In the genomic region with DNA sequence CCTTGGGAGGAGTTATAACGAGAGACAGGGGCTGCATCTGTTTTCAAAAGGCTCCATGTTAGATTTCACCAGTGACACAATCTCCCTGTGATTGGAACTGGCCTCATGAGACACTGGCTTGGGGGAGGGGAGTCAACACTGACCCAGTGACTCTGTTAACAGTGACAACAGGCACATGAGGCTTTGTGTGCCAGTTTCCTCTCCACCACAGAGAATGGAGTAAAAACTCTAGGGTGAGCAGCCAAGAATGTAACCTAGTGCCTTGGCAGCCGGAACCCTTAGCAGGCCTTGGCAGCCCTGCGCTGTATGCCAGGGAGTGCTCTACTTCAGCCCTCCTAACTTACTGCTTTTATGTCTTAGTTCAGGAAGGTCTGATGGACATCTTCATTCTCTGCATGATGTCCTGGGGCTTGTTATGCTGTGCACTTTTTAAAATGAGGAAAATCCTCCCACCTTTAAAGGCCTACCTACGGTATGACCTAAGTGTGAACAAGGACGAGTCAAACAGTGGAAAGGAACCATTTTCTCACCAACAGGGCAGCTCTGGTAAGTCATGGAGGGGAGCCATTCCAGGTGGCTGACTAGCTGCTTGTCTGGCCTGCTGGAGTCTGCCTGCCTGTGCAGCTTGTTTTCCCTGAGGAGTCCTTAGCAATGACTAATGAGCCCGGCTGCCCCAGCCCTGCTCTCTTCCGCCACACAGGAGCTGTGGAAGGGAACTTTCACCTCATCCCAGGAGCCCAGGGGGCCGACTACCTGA, we compare ENCODE assay signal across 10 mouse cellular contexts. TPM values are rescaled to one million over a fixed set of nuclear protein-coding genes. Genes with fewer than 3 reads are reported as not detected.
DNase-seq lines count a peak whose midpoint lies in the region; ATAC-seq and TF ChIP-seq lines count a peak whose summit lies in the region.
"Had no signal": no experiment of that assay in that cellular context is flagged by ENCODE, and none has a peak within 500 bp of the region (broad histone marks: within the 10 kb centered on the region; RNA-seq: fewer than 3 reads in every experiment).

No protein-coding gene starts in this region.

- no peak overlapping the region for H3K4me3 ChIP-seq in heart, adult 2 months
- H3K4me3 ChIP-seq in heart, embryonic 11.5 days (ENCODE audit: low read depth, low read length), result no peak overlapping the region
- no peak overlapping the region for H3K4me3 ChIP-seq in limb, embryonic 13.5 days
- H3K4me3 ChIP-seq: heart, embryonic 13.5 days had no signal

- H3K27ac ChIP-seq in heart, adult 2 months, result peak overlapping the region; percentile 40
- no peak overlapping the region for H3K27ac ChIP-seq in heart, embryonic 11.5 days (ENCODE audit: low read depth, low read length)
- H3K27ac ChIP-seq in limb, embryonic 13.5 days, result no peak overlapping the region; the same call in 1 of the 2 replicates
- H3K27ac ChIP-seq: heart, embryonic 13.5 days had no signal

- no peak overlapping the region for H3K4me2 ChIP-seq in heart, embryonic 11.5 days
- H3K4me2 ChIP-seq in limb, embryonic 13.5 days (replicated peaks), result no peak overlapping the region
- H3K4me2 ChIP-seq: heart, embryonic 13.5 days had no signal

- POLR2A ChIA-PET in Patski (lab: Charles Lee), result no interaction called here

- no peak for TF ChIP-seq POLR2A in heart, adult 2 months (IDR thresholded peaks at IDR 0.05; ENCODE audit: insufficient read depth, low read depth, low read length)

- 60% methylated on average over 8 of the region's 8 CpGs for WGBS in heart, adult 2 months
- WGBS in heart, embryonic 11.5 days (ENCODE audit: insufficient replicate concordance), result 63% methylated on average over 8 of the region's 8 CpGs
- WGBS in limb, embryonic 13.5 days, result 53% methylated on average over 8 of the region's 8 CpGs

- ATAC-seq in heart, embryonic 11.5 days (replicated peaks; ENCODE audit: insufficient number of reproducible peaks, low FRiP score, low TSS enrichment), result no peak
- ATAC-seq in Patski, result peak; percentile 70
- 0 out of 2 replicates have a peak, but pooled peaks have one; percentile 49 for ATAC-seq in limb, embryonic 13.5 days (ENCODE audit: low FRiP score, low read depth)

- no peak for TF ChIP-seq CTCF in heart, adult 2 months (IDR thresholded peaks at IDR 0.05)
- TF ChIP-seq CTCF in Patski (IDR thresholded peaks at IDR 0.05), result no peak

- peak; percentile 77 for TF ChIP-seq EP300 in heart, adult 2 months (IDR thresholded peaks at IDR 0.05; ENCODE audit: insufficient read depth, low read depth, low read length)

- no peak overlapping the region for H3K9ac ChIP-seq in heart, adult 2 months (ENCODE audit: low read depth, low read length)
- no peak overlapping the region for H3K9ac ChIP-seq in heart, embryonic 11.5 days (ENCODE audit: low read depth, low read length)
- H3K9ac ChIP-seq in limb, embryonic 13.5 days, result no peak overlapping the region
- H3K9ac ChIP-seq: heart, embryonic 13.5 days had no signal

- in situ Hi-C loops in Patski (cut with MboI; ENCODE audit: low pct_unique_long_range_greater_than_20kb), result no loop called here

- H3K36me3 ChIP-seq in heart, adult 2 months (ENCODE audit: control insufficient read depth, insufficient read depth, low read length), result peaks cover 2% of the 10 kb centered on the region
- peaks cover 3% of the 10 kb centered on the region; the same call in 1 of the 2 replicates for H3K36me3 ChIP-seq in heart, embryonic 11.5 days (ENCODE audit: control insufficient read depth, insufficient read depth, low read length)
- H3K36me3 ChIP-seq in limb, embryonic 13.5 days, result peaks cover 7% of the 10 kb centered on the region

- H3K4me1 ChIP-seq in heart, adult 2 months (ENCODE audit: control insufficient read depth, insufficient read depth, low read length), result peaks cover 17% of the 10 kb centered on the region
- H3K4me1 ChIP-seq in heart, embryonic 11.5 days (ENCODE audit: control insufficient read depth, insufficient read depth, low read length), result peaks cover 23% of the 10 kb centered on the region
- H3K4me1 ChIP-seq in limb, embryonic 13.5 days, result peaks cover 42% of the 10 kb centered on the region

- H3K79me2 ChIP-seq in heart, adult 2 months (replicated peaks; ENCODE audit: control insufficient read depth, insufficient read depth, low read length), result no peaks in the 10 kb centered on the region

- CTCF ChIA-PET in Patski (lab: Charles Lee), result interaction anchor here (1.2 to 2.5 kb wide), 3 partner anchors 9 to 57 kb away, joined by 3 to 9 read pairs (median 3); a partner anchor contains a TSS

- intact Hi-C loops in heart, adult 2 months (cut with DNase I), result loop anchor here (10.0 kb wide), 1 partner anchor 119 kb away; no protein-coding TSS in a partner anchor

- H3K9me3 ChIP-seq in heart, embryonic 11.5 days (replicated peaks; ENCODE audit: control insufficient read depth, low read length), result no peaks in the 10 kb centered on the region
- H3K9me3 ChIP-seq in limb, embryonic 13.5 days, result no peaks in the 10 kb centered on the region
- H3K9me3 ChIP-seq: heart, embryonic 13.5 days had no signal

- DNase-seq in heart, adult 2 months, result peak; percentile 32 to 69
- DNase-seq in Patski (ENCODE audit: low read depth, low spot score), result peak; percentile 39
- peak; percentile 25 for DNase-seq in cerebellum, adult 8-10 months
- DNase-seq in lung, postnatal 36 days, result no peak
- no peak for DNase-seq in left cerebral cortex, adult 8-10 months (ENCODE audit: low spot score in 2 of 2)
- DNase-seq in urinary bladder, postnatal 4 days (ENCODE audit: low spot score in 2 of 2), result no peak
- DNase-seq: lung, adult 18-20 months had no signal

- H3K27me3 ChIP-seq in heart, adult 2 months (ENCODE audit: control insufficient read depth, insufficient read depth, low read length), result no peaks in the 10 kb centered on the region
- no peaks in the 10 kb centered on the region for H3K27me3 ChIP-seq in heart, embryonic 11.5 days (ENCODE audit: control insufficient read depth, insufficient read depth, low read length)
- no peaks in the 10 kb centered on the region for H3K27me3 ChIP-seq in Patski
- H3K27me3 ChIP-seq in limb, embryonic 13.5 days, result no peaks in the 10 kb centered on the region
- H3K27me3 ChIP-seq: heart, embryonic 13.5 days had no signal

RNA-seq across cellular contexts. Expression of a gene that starts 57.9 kb away (rescaled TPM):
- 1 to 10 TPM; 3.6 to 4.4 TPM for total RNA-seq in heart, adult 2 months (2021)
- 2.5 and 3.2 TPM in 2 replicates for polyA plus RNA-seq in heart, adult 2 months (2012; rRNA removed)
- polyA plus RNA-seq in heart, embryonic 11.5 days (2014; fragmentation: Nextera tagmentation; extraction: Ambion mirVana), result 1.4 and 2.2 TPM in 2 replicates
- polyA plus RNA-seq in Patski (2021), result 12.0 TPM
- 1.0 and 1.1 TPM in 2 replicates for polyA plus RNA-seq in limb, embryonic 13.5 days (2015; fragmentation: Nextera tagmentation; extraction: Ambion mirVana)
- 1 to 10 TPM; 2.2 to 2.8 (median 2.6) TPM for total RNA-seq in left cerebral cortex, adult 8-10 months (2022)

Comparison
In these comparisons a context has a peak if more than half of its experiments do, and no peak if none do; other contexts are left out.
1. DNase-seq: peak in heart, adult 2 months (2 of 2), Patski (single experiment) and cerebellum, adult 8-10 months (single experiment); none in lung, postnatal 36 days (single experiment), left cerebral cortex, adult 8-10 months (0 of 2) and urinary bladder, postnatal 4 days (0 of 2).